Mouse (Mus musculus) hindbrain, embryonic 14.5 days (tissue): ENCODE measurements around the gene Gas2l1. TPM values are rescaled to one million over a fixed set of nuclear protein-coding genes. Genes with fewer than 3 reads are reported as not detected.

ENCODE experiments used
- ATAC-seq: fragments of 200-750 bp; cut with Nextera tagmentation; 2 replicates; pipeline ENCODE4 v1.8.0; 2017; ENCODE audit warnings: moderate number of reproducible peaks, mild to moderate bottlenecking, moderate TSS enrichment, moderate library complexity; ENCODE audit not compliant: low FRiP score
- DNase-seq: peaks from one replicate; pipeline ENCODE4 v3.0.0-alpha.2; 2015; ENCODE audit warnings: low spot score
- H3K27ac ChIP-seq: fragments of 300-500 bp; sonication (generic); 2 replicates; pipeline ENCODE4 v1.5.1; 2014; ENCODE audit warnings: mild to moderate bottlenecking, moderate library complexity
- H3K27me3 ChIP-seq: fragments of 300-500 bp; sonication (generic); 2 replicates; pipeline ENCODE4 v1.6.1; 2014; ENCODE audit warnings: mild to moderate bottlenecking, low read length, mixed read lengths; ENCODE audit not compliant: control insufficient read depth, insufficient read depth
- H3K36me3 ChIP-seq: fragments of 300-500 bp; sonication (generic); replicated peaks from 2 replicates; pipeline ENCODE4 v1.6.1; 2014; ENCODE audit not compliant: control insufficient read depth, insufficient read depth
- H3K4me1 ChIP-seq: fragments of 300-500 bp; sonication (generic); replicated peaks from 2 replicates; pipeline ENCODE4 v1.6.1; 2014; ENCODE audit warnings: antibody characterized with exemption, low read length, mixed read lengths; ENCODE audit not compliant: control insufficient read depth, insufficient read depth
- H3K4me2 ChIP-seq: fragments of 300-500 bp; sonication (generic); replicated peaks from 2 replicates; pipeline ENCODE4 v1.6.1; 2014; ENCODE audit warnings: mild to moderate bottlenecking, moderate library complexity
- H3K4me3 ChIP-seq: fragments of 300-500 bp; sonication (generic); replicated peaks from 2 replicates; pipeline ENCODE4 v1.5.1; 2014; ENCODE audit warnings: mild to moderate bottlenecking, low read length
- H3K9ac ChIP-seq: fragments of 300-500 bp; sonication (generic); 2 replicates; pipeline ENCODE4 v1.6.1; 2014
- H3K9me3 ChIP-seq: fragments of 300-500 bp; sonication (generic); 2 replicates; pipeline ENCODE4 v1.6.1; 2016; ENCODE audit warnings: low read length; ENCODE audit not compliant: control insufficient read depth
- WGBS: fragments of 180-500 bp; shearing (Covaris S2); extraction: QIAGEN DNeasy Blood & Tissue Kit; methylation state at CpG from one replicate; pipeline ENCODE4 v1.1.7; 2014; 5-methylcytosine and 5-hydroxymethylcytosine counted together
- polyA plus RNA-seq: library from polyadenylated mRNA; unstranded; fragments of >200 nt; fragmentation: Nextera tagmentation; extraction: Ambion mirVana; gene quantifications from 2 replicates; pipeline ENCODE4 v1.2.1, GENCODE M21; 2014

The Gas2l1 gene
- polyA plus RNA-seq, 1 experiment from 2014 or later, result 24.9 TPM

DNA sequence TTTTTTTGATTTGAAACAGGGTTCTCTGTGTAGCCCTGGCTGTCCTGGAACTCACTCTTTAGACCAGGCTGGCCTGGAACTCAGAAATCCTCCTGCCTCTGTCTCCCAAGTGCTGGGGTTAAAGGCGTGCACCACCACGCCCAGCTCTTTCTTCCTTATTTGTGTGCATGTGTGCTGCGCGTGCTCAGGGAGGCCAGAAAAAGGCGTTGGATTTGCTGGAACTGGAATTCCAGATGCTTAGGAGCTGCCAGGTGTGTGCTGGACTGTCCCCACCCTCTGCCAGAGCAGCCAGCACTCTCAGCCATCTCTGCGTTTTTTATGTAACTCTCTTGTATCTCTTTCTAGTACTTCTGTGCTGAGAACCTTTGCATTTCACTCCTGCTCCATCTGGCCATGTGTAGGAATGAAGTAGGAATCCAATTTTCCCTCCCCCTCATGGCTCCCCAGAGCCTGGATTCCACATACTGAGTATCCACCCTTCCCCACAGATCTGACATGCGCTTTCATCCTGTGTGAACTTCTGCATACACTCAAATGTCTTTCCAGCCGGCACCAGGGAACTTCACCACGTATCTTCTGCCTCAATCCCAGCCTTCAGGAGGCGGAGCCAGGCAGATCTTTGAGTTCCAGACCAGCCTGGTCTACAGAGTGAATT, 12.8 kb downstream of the Gas2l1 start:
- Histone ChIP-seq H3K4me2 (no peak overlapping the region), H3K36me3 (no peaks in the 10 kb centered on the region), H3K4me1 (peaks cover 9% of the 10 kb centered on the region; the same call in 1 of the 2 replicates), H3K27ac (no peak overlapping the region), H3K9me3 (no peaks in the 10 kb centered on the region), H3K27me3 (peaks cover 25% of the 10 kb centered on the region), H3K9ac (no peak overlapping the region), H3K4me3 (no peak overlapping the region)
- ATAC-seq, result no peak
- DNase-seq, result no peak
- WGBS, result 76% methylated on average over 10 of the region's 10 CpGs

GRCm38 (mm10) chr11:5051629-5052028, 13.5 kb downstream of the Gas2l1 start:
- DNase-seq (no peak), ATAC-seq (no peak)
- peaks cover 7% of the 10 kb centered on the region; the same call in 1 of the 2 replicates for H3K4me1 ChIP-seq
- WGBS, result 85% methylated on average over 10 of the region's 10 CpGs
- H3K4me2 ChIP-seq, result no peak overlapping the region
- H3K9ac ChIP-seq, result no peak overlapping the region
- H3K4me3 ChIP-seq, result no peak overlapping the region
- H3K9me3 ChIP-seq, result no peaks in the 10 kb centered on the region
- H3K27me3 ChIP-seq, result peaks cover 18% of the 10 kb centered on the region
- no peak overlapping the region for H3K27ac ChIP-seq
- H3K36me3 ChIP-seq, result no peaks in the 10 kb centered on the region

GRCm38 (mm10) chr11:5046321-5046926, 18.7 kb downstream of the Gas2l1 start:
- no peak for ATAC-seq
- H3K9ac ChIP-seq, result no peak overlapping the region
- peaks cover 17% of the 10 kb centered on the region for H3K36me3 ChIP-seq
- H3K9me3 ChIP-seq, result no peaks in the 10 kb centered on the region
- no peak overlapping the region for H3K4me2 ChIP-seq
- WGBS, result 52% methylated on average over 12 of the region's 12 CpGs
- H3K27me3 ChIP-seq, result no peaks in the 10 kb centered on the region
- H3K4me3 ChIP-seq, result no peak overlapping the region
- H3K27ac ChIP-seq, result no peak overlapping the region
- DNase-seq, result no peak
- H3K4me1 ChIP-seq, result no peaks in the 10 kb centered on the region

DNA sequence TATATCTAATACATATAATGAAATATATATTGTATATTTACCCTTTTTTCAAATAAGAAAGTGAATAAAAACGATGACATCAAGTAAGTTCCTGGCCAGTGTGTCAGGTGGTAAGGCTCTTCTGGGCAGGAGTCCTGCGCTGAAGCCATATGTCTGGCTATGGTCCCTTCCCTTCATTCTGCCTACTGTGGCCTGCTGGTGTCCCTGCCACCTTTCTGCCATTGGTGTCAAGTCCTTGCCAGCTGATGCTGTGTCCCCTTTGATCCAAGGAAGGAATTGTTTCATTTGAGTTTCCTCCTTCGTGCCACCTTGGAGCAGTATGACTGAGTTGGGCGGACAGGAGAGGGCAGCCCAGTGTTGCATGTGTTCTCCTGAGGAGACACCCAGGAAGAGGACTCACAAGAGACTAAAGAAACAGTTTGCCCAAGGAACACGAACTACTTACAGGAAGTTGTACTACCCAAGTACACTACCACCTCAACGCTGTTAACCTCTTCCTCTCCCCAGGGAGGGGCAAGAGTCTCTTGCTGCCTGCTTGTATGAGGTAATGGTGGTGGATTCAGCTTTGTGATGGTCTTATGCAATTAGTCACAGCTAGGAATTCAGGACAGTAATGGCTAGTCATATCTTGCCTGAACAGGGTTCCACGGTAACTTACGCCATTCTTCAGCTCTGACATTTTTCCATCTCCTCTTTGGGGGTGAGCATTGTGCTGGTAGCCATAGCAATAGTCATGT, 22.3 kb downstream of the Gas2l1 start:
- 88% methylated on average over 8 of the region's 8 CpGs for WGBS
- Histone ChIP-seq H3K4me3 (no peak overlapping the region), H3K36me3 (peaks cover 53% of the 10 kb centered on the region)

DNA sequence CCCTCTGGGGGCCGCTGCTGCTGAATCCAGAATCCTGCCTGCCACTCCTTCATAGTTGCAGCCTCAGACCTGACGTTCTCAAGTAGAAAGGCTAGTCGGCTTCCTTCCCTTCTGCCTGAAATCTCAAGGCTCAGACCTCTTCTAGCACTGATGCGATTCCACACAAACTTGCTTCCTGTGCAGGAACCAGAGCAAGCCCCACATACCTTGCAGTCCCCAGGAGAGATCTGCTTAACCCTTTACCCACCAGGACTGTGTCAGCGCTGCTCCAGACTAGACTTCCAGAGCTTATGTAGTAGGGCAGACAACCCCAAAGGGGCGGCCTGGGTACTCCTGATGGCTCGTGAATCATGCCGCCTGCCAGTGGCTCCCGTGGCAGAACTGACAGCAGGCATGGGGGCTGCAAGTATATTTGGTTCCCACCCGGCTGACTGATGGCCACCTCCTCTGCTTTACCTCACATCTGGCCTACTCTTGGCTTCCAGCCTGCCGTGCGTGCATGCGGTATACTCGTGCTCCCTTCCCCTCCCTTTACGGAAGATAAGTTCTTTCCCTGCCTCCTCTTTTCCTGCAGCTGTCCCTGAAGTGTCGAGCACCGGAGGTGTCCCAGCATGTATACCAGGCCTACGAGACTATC, 23.9 kb downstream of the Gas2l1 start:
- Histone ChIP-seq H3K27ac (no peak overlapping the region), H3K9me3 (no peaks in the 10 kb centered on the region), H3K4me2 (no peak overlapping the region), H3K4me3 (no peak overlapping the region), H3K27me3 (no peaks in the 10 kb centered on the region), H3K4me1 (no peaks in the 10 kb centered on the region), H3K9ac (no peak overlapping the region), H3K36me3 (peaks cover 69% of the 10 kb centered on the region)
- WGBS, result 86% methylated on average over 18 of the region's 18 CpGs
- ATAC-seq (no peak), DNase-seq (no peak)

More for the DNA sequence above, 22.3 kb downstream of the Gas2l1 start:
- ATAC-seq (no peak), DNase-seq (no peak)
- Histone ChIP-seq H3K4me2 (no peak overlapping the region), H3K9ac (no peak overlapping the region), H3K27ac (no peak overlapping the region), H3K9me3 (no peaks in the 10 kb centered on the region), H3K4me1 (no peaks in the 10 kb centered on the region), H3K27me3 (no peaks in the 10 kb centered on the region)

DNA sequence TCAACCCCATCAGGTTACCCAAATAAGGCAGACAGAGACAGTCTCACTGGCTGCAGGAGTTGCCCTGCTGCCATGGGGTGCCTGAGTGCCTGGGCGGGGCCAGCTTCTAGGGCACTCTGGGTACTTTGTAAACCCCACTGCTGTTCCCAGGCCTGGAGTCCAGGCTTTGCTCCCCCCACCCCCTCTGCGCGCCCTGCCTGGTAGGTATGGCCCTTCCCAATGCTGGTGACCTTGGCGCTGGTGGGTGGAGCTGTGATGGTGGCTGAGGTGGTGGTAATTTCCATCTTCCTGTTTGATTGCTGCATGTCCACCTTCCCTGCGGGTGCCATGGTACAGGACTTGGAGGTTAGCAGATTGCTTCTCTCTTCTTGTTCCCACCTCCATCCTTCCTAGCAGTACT, 24.5 kb downstream of the Gas2l1 start:
- Histone ChIP-seq H3K4me3 (no peak overlapping the region), H3K36me3 (peaks cover 75% of the 10 kb centered on the region), H3K27me3 (no peaks in the 10 kb centered on the region), H3K4me2 (no peak overlapping the region), H3K9me3 (no peaks in the 10 kb centered on the region), H3K27ac (no peak overlapping the region), H3K4me1 (no peaks in the 10 kb centered on the region), H3K9ac (no peak overlapping the region)
- ATAC-seq (no peak), DNase-seq (no peak)
- 95% methylated on average over 5 of the region's 5 CpGs for WGBS

DNA sequence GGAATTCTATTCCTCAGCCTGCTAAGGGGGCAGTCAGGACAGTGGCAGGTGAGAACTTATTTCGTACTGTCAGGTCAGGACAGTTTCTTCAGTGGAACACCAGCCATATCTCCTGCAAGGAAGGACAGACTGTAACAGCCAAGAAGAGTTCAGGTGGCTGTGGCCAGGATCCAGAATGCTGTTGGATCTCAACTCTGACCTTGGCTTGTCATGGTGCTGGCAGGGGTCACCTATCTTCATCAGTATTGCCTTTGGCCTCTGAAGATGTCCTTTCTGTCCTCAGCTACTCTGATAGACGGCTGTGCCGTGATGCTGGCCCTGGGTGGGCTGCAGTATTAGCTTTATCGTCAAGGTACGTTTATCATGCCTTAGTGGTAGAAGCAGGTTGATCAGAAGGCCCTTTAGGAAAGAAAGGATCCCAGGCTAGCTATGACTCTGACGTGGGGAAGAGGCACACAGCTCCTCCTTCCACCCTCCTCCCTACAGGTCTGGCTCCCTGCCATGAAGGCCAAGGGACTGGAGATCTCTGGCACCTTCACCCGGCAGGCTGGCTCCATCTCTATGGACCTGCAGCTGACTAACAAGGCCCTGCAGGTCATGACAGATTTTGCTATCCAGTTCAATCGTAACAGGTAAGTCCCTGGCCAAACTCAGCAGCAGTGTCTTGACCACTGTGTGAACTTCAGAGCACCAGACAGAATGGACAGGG, 27.8 kb downstream of the Gas2l1 start:
- Histone ChIP-seq H3K4me3 (no peak overlapping the region), H3K9ac (no peak overlapping the region), H3K4me2 (no peak overlapping the region), H3K9me3 (no peaks in the 10 kb centered on the region), H3K27me3 (no peaks in the 10 kb centered on the region), H3K27ac (no peak overlapping the region), H3K4me1 (no peaks in the 10 kb centered on the region), H3K36me3 (peaks cover 100% of the 10 kb centered on the region)
- 89% methylated on average over 8 of the region's 8 CpGs for WGBS
- no peak for DNase-seq
- ATAC-seq, result no peak

DNA sequence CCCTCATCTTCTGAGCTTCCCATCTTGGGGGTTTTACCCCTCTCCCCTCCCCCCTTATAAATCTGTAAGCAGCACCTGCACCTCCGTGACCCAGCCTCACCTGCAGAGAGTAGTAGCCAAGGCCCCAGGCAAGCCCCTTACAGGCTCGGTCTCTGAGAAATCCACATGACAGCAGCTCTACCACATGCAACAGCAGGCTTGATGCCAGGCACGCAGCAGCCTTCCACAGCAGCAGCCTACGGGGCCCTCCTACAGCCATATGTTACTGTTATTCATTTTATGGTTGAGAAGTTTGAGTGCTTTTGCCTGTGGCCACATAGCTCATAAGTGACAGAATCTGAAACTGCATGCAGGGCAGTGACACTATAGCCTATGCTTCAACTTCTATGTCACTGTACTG, 29.7 kb downstream of the Gas2l1 start:
- DNase-seq (no peak), ATAC-seq (no peak)
- H3K27ac ChIP-seq, result no peak overlapping the region
- 86% methylated on average over 4 of the region's 4 CpGs for WGBS
- no peak overlapping the region for H3K9ac ChIP-seq
- no peaks in the 10 kb centered on the region for H3K9me3 ChIP-seq
- no peaks in the 10 kb centered on the region for H3K4me1 ChIP-seq
- no peak overlapping the region for H3K4me3 ChIP-seq
- H3K4me2 ChIP-seq, result no peak overlapping the region
- peaks cover 100% of the 10 kb centered on the region for H3K36me3 ChIP-seq
- no peaks in the 10 kb centered on the region for H3K27me3 ChIP-seq

DNA sequence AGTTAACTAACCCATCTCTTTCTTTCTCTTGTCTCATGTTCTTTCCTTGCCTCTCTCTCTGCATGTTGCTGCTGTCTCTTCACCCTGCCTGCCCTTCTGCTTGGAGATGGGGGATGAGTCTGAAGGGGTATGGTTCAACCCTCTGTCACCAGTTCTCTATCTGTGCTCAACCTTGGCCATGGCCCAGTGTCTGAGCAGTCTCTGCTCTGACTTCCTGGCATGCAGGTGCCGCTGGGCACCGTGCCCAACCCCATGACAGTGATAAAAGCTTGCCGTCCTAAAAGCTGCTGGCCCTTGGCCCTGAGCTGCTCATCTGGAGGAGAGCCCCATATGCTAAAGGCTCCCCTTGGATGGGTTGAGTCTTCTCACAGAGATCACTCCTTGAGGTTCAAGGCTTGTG, 32.0 kb downstream of the Gas2l1 start:
- Histone ChIP-seq H3K9me3 (no peaks in the 10 kb centered on the region), H3K4me3 (no peak overlapping the region), H3K27ac (no peak overlapping the region), H3K9ac (no peak overlapping the region), H3K4me2 (no peak overlapping the region), H3K36me3 (peaks cover 100% of the 10 kb centered on the region), H3K27me3 (no peaks in the 10 kb centered on the region), H3K4me1 (no peaks in the 10 kb centered on the region)
- DNase-seq (no peak), ATAC-seq (no peak)
- 90% methylated on average over 3 of the region's 3 CpGs for WGBS
